Mouse (Mus musculus): ENCODE results near the gene Med12l. TPM values are rescaled to one million over a fixed set of nuclear protein-coding genes. Genes with fewer than 3 reads are reported as not detected.

Med12l gene
- polyA plus RNA-seq, 1 experiment from 2014 or later: 4.2 TPM

DNA sequence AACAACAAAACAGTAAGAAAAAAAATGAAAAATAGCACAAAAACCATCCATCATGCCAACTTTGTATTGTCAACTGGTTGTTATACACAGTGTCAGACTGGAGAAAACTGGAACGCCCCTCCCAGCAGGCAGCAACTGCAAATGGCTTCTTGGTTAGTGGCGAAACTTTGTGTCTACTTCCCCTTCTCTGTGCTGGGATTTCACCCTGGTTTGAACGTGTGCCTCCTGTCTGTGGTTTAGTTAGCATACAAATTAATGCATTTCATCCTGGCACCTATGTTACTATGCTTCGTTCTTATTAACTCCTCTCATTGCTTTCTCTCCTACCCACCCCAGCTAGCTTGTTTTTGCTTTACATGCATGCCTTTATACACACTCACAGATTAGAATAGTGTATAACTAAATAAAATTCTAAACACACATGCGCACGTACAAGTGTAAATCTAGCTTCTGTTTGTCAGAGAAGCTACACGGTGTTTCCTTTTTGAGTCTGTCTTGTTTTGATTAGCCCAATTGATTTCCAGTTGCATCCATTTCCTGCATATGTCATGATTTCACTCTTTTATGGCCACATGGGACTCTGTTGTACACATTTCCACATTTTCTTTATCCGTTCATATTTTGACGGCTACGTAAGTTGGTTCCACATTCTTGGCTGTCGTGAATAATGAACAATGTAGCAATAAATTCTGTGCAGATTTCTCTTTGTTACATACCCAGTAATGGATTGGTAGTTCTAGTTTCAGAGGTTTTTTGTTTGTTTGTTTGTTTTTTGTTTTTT, 336.2 kb downstream of the Med12l start:
- no peak overlapping the region for H3K9ac ChIP-seq (ENCODE audit: low read length)
- H3K36me3 ChIP-seq (ENCODE audit: control insufficient read depth, insufficient read depth, low read length): no peaks in the 10 kb centered on the region
- H3K4me1 ChIP-seq (ENCODE audit: control insufficient read depth in 2 of 2, insufficient read depth in 2 of 2, low read length in 2 of 2): peaks cover 0 to 2% of the 10 kb centered on the region in 2 experiments; a peak in 1 of 4 replicates
- H3K9me3 ChIP-seq (ENCODE audit: control insufficient read depth, low read length): no peaks in the 10 kb centered on the region
- no peaks in the 10 kb centered on the region for H3K27me3 ChIP-seq (ENCODE audit: control insufficient read depth, insufficient read depth, low read length)
- H3K27ac ChIP-seq (replicated peaks in 1 of 2; ENCODE audit: control insufficient read depth in 1 of 2, insufficient read depth in 1 of 2, low read depth in 2 of 2, low read length in 2 of 2): no peak overlapping the region
- WGBS: 79% methylated on average over 11 of the region's 11 CpGs
- ATAC-seq (ENCODE audit: insufficient number of reproducible peaks, insufficient read depth, low FRiP score, low read depth): no peak
- no peak overlapping the region for H3K4me2 ChIP-seq (ENCODE audit: low read length)
- no peak overlapping the region for H3K4me3 ChIP-seq (ENCODE audit: control insufficient read depth in 1 of 2, insufficient read depth in 1 of 2, low read depth in 1 of 2, low read length in 2 of 2)

- Histone ChIP-seq H3K9me3 (ENCODE audit: control insufficient read depth, low read length) (no peaks in the 10 kb centered on the region), H3K4me3 (ENCODE audit: control insufficient read depth in 1 of 2, insufficient read depth in 1 of 2, low read depth in 1 of 2, low read length in 2 of 2) (0 out of 4 replicates have a peak overlapping the region, but pooled peaks of 1 of the 2 experiments have one; percentile 64), H3K27me3 (ENCODE audit: control insufficient read depth, insufficient read depth, low read length) (no peaks in the 10 kb centered on the region), H3K27ac (replicated peaks in 1 of 2; ENCODE audit: control insufficient read depth in 1 of 2, insufficient read depth in 1 of 2, low read depth in 2 of 2, low read length in 2 of 2) (no peak overlapping the region), H3K4me2 (ENCODE audit: low read length) (peak overlapping the region; percentile 73), H3K36me3 (ENCODE audit: control insufficient read depth, insufficient read depth, low read length) (no peaks in the 10 kb centered on the region), H3K4me1 (ENCODE audit: control insufficient read depth in 2 of 2, insufficient read depth in 2 of 2, low read length in 2 of 2) (peaks cover 0 to 2% of the 10 kb centered on the region in 2 experiments; a peak in 1 of 4 replicates), H3K9ac (ENCODE audit: low read length) (no peak overlapping the region)
- WGBS: 59% methylated on average over 4 of the region's 4 CpGs
- no peak for ATAC-seq (ENCODE audit: insufficient number of reproducible peaks, insufficient read depth, low FRiP score, low read depth)
Measured at GRCm38 (mm10) chr3:59343026-59343425, 337.4 kb downstream of the Med12l start.

DNA sequence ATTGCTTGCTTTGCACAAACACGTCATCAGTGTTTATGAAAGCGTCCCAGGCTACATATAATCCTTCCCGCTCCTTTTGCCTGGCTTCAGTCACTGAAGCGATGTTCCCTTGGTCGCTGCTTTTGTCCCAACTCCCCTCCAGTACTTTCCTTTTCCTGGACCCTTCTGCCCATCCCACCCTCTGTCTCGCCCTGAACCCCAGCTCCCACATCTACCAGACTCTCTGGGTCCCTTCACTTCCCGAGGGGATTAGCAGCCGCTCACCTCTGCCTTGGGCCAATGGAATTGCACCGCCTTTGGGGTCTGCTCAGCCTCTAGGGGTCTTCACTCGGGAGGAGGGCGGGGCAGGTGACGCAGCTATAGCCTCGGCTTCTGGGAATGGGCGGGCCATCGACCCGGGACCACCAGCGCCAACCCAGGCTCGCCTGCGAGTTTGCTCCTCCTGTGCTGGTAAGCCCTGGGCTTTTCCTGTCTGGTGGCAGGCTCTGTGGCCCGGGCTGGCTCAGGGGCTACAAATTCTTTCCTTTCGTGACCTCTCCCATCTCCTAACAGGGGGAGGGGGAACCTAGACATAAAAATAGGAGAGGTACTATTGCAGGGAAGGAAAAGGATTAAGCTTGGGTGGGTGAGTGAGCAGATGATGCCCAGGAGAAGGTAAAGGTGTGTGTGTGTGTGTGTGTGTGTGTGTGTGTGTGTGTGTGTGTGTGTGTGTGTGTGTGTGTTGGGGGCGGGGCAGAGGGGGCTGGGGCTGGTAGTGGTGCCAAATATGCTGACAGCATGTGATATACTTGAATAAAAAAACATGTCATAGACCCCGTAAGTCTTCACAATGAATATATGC, 338.7 kb downstream of the Med12l start, which contains the start of gene Igsf10:
Igsf10 (minus strand) TSS at position 330 of the 841 bp plus-strand sequence.
- Histone ChIP-seq H3K9ac (ENCODE audit: low read length) (peak within 1 kb of the TSS; percentile 77), H3K4me2 (ENCODE audit: low read length) (peak within 1 kb of the TSS; percentile 73), H3K4me3 (ENCODE audit: control insufficient read depth in 1 of 2, insufficient read depth in 1 of 2, low read depth in 1 of 2, low read length in 2 of 2) (peak within 1 kb of the TSS; percentile 64 to 90), H3K4me1 (ENCODE audit: control insufficient read depth in 2 of 2, insufficient read depth in 2 of 2, low read length in 2 of 2) (peaks cover 0 to 2% of the 10 kb centered on the region in 2 experiments; a peak in 1 of 4 replicates), H3K9me3 (ENCODE audit: control insufficient read depth, low read length) (no peaks in the 10 kb centered on the region), H3K36me3 (ENCODE audit: control insufficient read depth, insufficient read depth, low read length) (no peaks in the 10 kb centered on the region), H3K27me3 (ENCODE audit: control insufficient read depth, insufficient read depth, low read length) (no peaks in the 10 kb centered on the region), H3K27ac (replicated peaks in 1 of 2; ENCODE audit: control insufficient read depth in 1 of 2, insufficient read depth in 1 of 2, low read depth in 2 of 2, low read length in 2 of 2) (peak within 1 kb of the TSS; percentile 45 to 52)
- ATAC-seq (ENCODE audit: insufficient number of reproducible peaks, insufficient read depth, low FRiP score, low read depth): peak; percentile 81
- 3% methylated on average over 23 of the region's 23 CpGs for WGBS

GRCm38 (mm10) chr3:59351768-59352167, 346.1 kb downstream of the Med12l start:
- no peak overlapping the region for H3K4me3 ChIP-seq (ENCODE audit: control insufficient read depth in 1 of 2, insufficient read depth in 1 of 2, low read depth in 1 of 2, low read length in 2 of 2)
- no peaks in the 10 kb centered on the region for H3K27me3 ChIP-seq (ENCODE audit: control insufficient read depth, insufficient read depth, low read length)
- H3K4me1 ChIP-seq (ENCODE audit: control insufficient read depth in 2 of 2, insufficient read depth in 2 of 2, low read length in 2 of 2): no peaks in the 10 kb centered on the region
- no peak overlapping the region for H3K27ac ChIP-seq (replicated peaks in 1 of 2; ENCODE audit: control insufficient read depth in 1 of 2, insufficient read depth in 1 of 2, low read depth in 2 of 2, low read length in 2 of 2)
- H3K9me3 ChIP-seq (ENCODE audit: control insufficient read depth, low read length): no peaks in the 10 kb centered on the region
- ATAC-seq (ENCODE audit: insufficient number of reproducible peaks, insufficient read depth, low FRiP score, low read depth): no peak
- H3K9ac ChIP-seq (ENCODE audit: low read length): no peak overlapping the region
- no peak overlapping the region for H3K4me2 ChIP-seq (ENCODE audit: low read length)
- H3K36me3 ChIP-seq (ENCODE audit: control insufficient read depth, insufficient read depth, low read length): no peaks in the 10 kb centered on the region

DNA sequence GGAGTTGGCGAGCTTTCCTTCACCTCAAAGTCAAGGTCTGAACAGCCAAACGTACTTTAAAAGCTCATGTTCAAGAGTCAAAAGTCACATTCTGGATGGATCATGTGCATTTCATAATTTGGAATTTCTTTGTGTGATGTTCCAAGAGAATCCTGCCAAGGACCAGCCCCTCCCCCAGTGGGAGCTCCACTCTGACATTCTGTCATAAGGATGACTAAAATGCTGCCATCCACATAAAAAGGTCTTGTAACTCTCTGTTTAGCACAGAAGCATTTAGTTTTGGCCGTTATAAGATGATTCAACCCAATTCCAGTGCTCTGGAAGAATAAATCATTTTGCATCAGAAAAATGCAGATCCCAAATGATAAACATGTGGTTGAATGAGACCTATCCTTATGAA, 348.5 kb downstream of the Med12l start:
- H3K9ac ChIP-seq (ENCODE audit: low read length): no peak overlapping the region
- H3K4me3 ChIP-seq (ENCODE audit: control insufficient read depth in 1 of 2, insufficient read depth in 1 of 2, low read depth in 1 of 2, low read length in 2 of 2): no peak overlapping the region
- H3K4me2 ChIP-seq (ENCODE audit: low read length): no peak overlapping the region
- no peak for ATAC-seq (ENCODE audit: insufficient number of reproducible peaks, insufficient read depth, low FRiP score, low read depth)
- no peaks in the 10 kb centered on the region for H3K9me3 ChIP-seq (ENCODE audit: control insufficient read depth, low read length)
- no peaks in the 10 kb centered on the region for H3K36me3 ChIP-seq (ENCODE audit: control insufficient read depth, insufficient read depth, low read length)
- 83% methylated on average over 3 of the region's 3 CpGs for WGBS
- no peak overlapping the region for H3K27ac ChIP-seq (replicated peaks in 1 of 2; ENCODE audit: control insufficient read depth in 1 of 2, insufficient read depth in 1 of 2, low read depth in 2 of 2, low read length in 2 of 2)
- H3K4me1 ChIP-seq (ENCODE audit: control insufficient read depth in 2 of 2, insufficient read depth in 2 of 2, low read length in 2 of 2): no peaks in the 10 kb centered on the region
- H3K27me3 ChIP-seq (ENCODE audit: control insufficient read depth, insufficient read depth, low read length): no peaks in the 10 kb centered on the region

DNA sequence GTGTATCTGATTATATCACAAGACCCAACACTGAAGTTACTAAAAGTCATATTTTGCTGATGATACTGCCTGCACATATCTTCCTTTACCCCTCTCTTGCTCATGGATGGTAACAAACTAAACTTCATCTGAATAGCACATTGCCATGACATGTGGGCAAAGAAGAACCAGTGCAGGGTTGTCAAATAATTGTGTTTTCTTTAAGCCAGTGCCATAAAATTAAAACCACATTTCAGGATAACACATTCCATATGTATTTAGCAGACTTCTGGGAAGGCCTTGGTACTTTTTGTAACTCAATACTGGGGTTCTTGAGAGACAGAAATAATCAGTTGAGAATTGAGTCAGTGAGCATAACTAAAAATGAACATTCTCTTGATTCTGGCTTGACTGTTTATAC, 354.5 kb downstream of the Med12l start:
- H3K4me3 ChIP-seq (ENCODE audit: control insufficient read depth in 1 of 2, insufficient read depth in 1 of 2, low read depth in 1 of 2, low read length in 2 of 2): no peak overlapping the region
- no peaks in the 10 kb centered on the region for H3K4me1 ChIP-seq (ENCODE audit: control insufficient read depth in 2 of 2, insufficient read depth in 2 of 2, low read length in 2 of 2)
- H3K27me3 ChIP-seq (ENCODE audit: control insufficient read depth, insufficient read depth, low read length): no peaks in the 10 kb centered on the region
- H3K27ac ChIP-seq (replicated peaks in 1 of 2; ENCODE audit: control insufficient read depth in 1 of 2, insufficient read depth in 1 of 2, low read depth in 2 of 2, low read length in 2 of 2): no peak overlapping the region
- H3K9ac ChIP-seq (ENCODE audit: low read length): no peak overlapping the region
- H3K36me3 ChIP-seq (ENCODE audit: control insufficient read depth, insufficient read depth, low read length): no peaks in the 10 kb centered on the region
- H3K4me2 ChIP-seq (ENCODE audit: low read length): no peak overlapping the region
- ATAC-seq (ENCODE audit: insufficient number of reproducible peaks, insufficient read depth, low FRiP score, low read depth): no peak
- no peaks in the 10 kb centered on the region for H3K9me3 ChIP-seq (ENCODE audit: control insufficient read depth, low read length)

GRCm38 (mm10) chr3:59361895-59362294, 356.3 kb downstream of the Med12l start:
- no peak for ATAC-seq (ENCODE audit: insufficient number of reproducible peaks, insufficient read depth, low FRiP score, low read depth)
- H3K4me2 ChIP-seq (ENCODE audit: low read length): no peak overlapping the region
- 89% methylated on average over 1 of the region's 1 CpGs for WGBS

More at GRCm38 (mm10) chr3:59361895-59362294, 356.3 kb downstream of the Med12l start:
- no peaks in the 10 kb centered on the region for H3K36me3 ChIP-seq (ENCODE audit: control insufficient read depth, insufficient read depth, low read length)
- H3K9me3 ChIP-seq (ENCODE audit: control insufficient read depth, low read length): no peaks in the 10 kb centered on the region
- H3K27ac ChIP-seq (replicated peaks in 1 of 2; ENCODE audit: control insufficient read depth in 1 of 2, insufficient read depth in 1 of 2, low read depth in 2 of 2, low read length in 2 of 2): no peak overlapping the region
- H3K9ac ChIP-seq (ENCODE audit: low read length): no peak overlapping the region
- no peak overlapping the region for H3K4me3 ChIP-seq (ENCODE audit: control insufficient read depth in 1 of 2, insufficient read depth in 1 of 2, low read depth in 1 of 2, low read length in 2 of 2)
- no peaks in the 10 kb centered on the region for H3K4me1 ChIP-seq (ENCODE audit: control insufficient read depth in 2 of 2, insufficient read depth in 2 of 2, low read length in 2 of 2)
- H3K27me3 ChIP-seq (ENCODE audit: control insufficient read depth, insufficient read depth, low read length): no peaks in the 10 kb centered on the region
